Mouse (Mus musculus) hindbrain, embryonic 11.5 days (tissue): ENCODE measurements around the gene Smok2a. TPM values are rescaled to one million over a fixed set of nuclear protein-coding genes. Genes with fewer than 3 reads are reported as not detected.
"Not testable (repeated sequence)": the region's sequence is repeated elsewhere in the genome, so short reads cannot be mapped to it uniquely, and the experiment has no call there.

Source experiments
- ATAC-seq: fragments of 200-750 bp; cut with Nextera tagmentation; 2 replicates; pipeline ENCODE4 v1.8.0; 2017; ENCODE audit warnings: mild to moderate bottlenecking, moderate TSS enrichment, moderate library complexity; ENCODE audit not compliant: low FRiP score
- DNase-seq: peaks from one replicate; pipeline ENCODE4 v3.0.0-alpha.2; 2015; ENCODE audit warnings: low spot score
- H3K27ac ChIP-seq: fragments of 300-500 bp; sonication (generic); 2 replicates; pipeline ENCODE4 v1.5.1; 2014; ENCODE audit warnings: mild to moderate bottlenecking, low read depth, low read length
- H3K27me3 ChIP-seq: fragments of 300-500 bp; sonication (generic); 2 replicates; pipeline ENCODE4 v1.6.1; 2014; ENCODE audit warnings: mild to moderate bottlenecking, low read length, moderate library complexity, mixed read lengths; ENCODE audit not compliant: control insufficient read depth, insufficient read depth
- H3K36me3 ChIP-seq: fragments of 300-500 bp; sonication (generic); 2 replicates; pipeline ENCODE4 v1.6.1; 2014; ENCODE audit warnings: mild to moderate bottlenecking, low read length, moderate library complexity, mixed read lengths; ENCODE audit not compliant: control insufficient read depth, insufficient read depth
- H3K4me1 ChIP-seq: fragments of 300-500 bp; sonication (generic); replicated peaks from 2 replicates; pipeline ENCODE4 v1.6.1; 2014; ENCODE audit warnings: low read length, mixed read lengths; ENCODE audit not compliant: control insufficient read depth, insufficient read depth
- H3K4me2 ChIP-seq: fragments of 300-500 bp; sonication (generic); replicated peaks from 2 replicates; pipeline ENCODE4 v1.6.1; 2014; ENCODE audit warnings: mild to moderate bottlenecking, low read depth, low read length
- H3K4me3 ChIP-seq: fragments of 300-500 bp; sonication (generic); 2 replicates; pipeline ENCODE4 v1.5.1; 2014; ENCODE audit warnings: low read depth, low read length
- H3K9ac ChIP-seq: fragments of 300-500 bp; sonication (generic); 2 replicates; pipeline ENCODE4 v1.6.1; 2014; ENCODE audit warnings: low read depth, low read length
- H3K9me3 ChIP-seq: fragments of 300-500 bp; sonication (generic); 2 replicates; pipeline ENCODE4 v1.6.1; 2016; ENCODE audit warnings: low read length; ENCODE audit not compliant: control insufficient read depth
- WGBS: fragments of 180-500 bp; shearing (Covaris S2); extraction: QIAGEN DNeasy Blood & Tissue Kit; methylation state at CpG from one replicate; pipeline ENCODE4 v1.1.7; 2014; 5-methylcytosine and 5-hydroxymethylcytosine counted together
- polyA plus RNA-seq: library from polyadenylated mRNA; unstranded; fragments of >200 nt; fragmentation: Nextera tagmentation; extraction: Ambion mirVana; gene quantifications from 2 replicates; pipeline ENCODE4 v1.2.1, GENCODE M21; 2014

The Smok2a gene
- polyA plus RNA-seq = not detected in 2 replicates

- no peak within 1 kb of the TSS for H3K9ac ChIP-seq
- no peak within 1 kb of the TSS for H3K4me2 ChIP-seq
- no peak within 1 kb of the TSS for H3K27ac ChIP-seq
- no peaks in the 10 kb centered on the region for H3K4me1 ChIP-seq
- peaks cover 60% of the 10 kb centered on the region for H3K9me3 ChIP-seq
- WGBS = 89% methylated on average over 3 of the region's 3 CpGs
- no peak for DNase-seq
- no peaks in the 10 kb centered on the region for H3K36me3 ChIP-seq
- H3K4me3 ChIP-seq = no peak within 1 kb of the TSS
- H3K27me3 ChIP-seq = no peaks in the 10 kb centered on the region
- ATAC-seq = no peak
Measured at GRCm38 (mm10) chr17:13220888-13221287, at the start of gene Smok2a. Smok2a (plus strand) TSS chr17:13221188.

GRCm38 (mm10) chr17:13173578-13173977, 47.4 kb upstream of the Smok2a start:
- 90% methylated on average over 5 of the region's 6 CpGs for WGBS
- ATAC-seq, H3K27ac ChIP-seq, H3K36me3 ChIP-seq, H3K9ac ChIP-seq, H3K4me1 ChIP-seq, H3K4me2 ChIP-seq, DNase-seq, H3K4me3 ChIP-seq, H3K9me3 ChIP-seq, H3K27me3 ChIP-seq: not testable (repeated sequence)

DNA sequence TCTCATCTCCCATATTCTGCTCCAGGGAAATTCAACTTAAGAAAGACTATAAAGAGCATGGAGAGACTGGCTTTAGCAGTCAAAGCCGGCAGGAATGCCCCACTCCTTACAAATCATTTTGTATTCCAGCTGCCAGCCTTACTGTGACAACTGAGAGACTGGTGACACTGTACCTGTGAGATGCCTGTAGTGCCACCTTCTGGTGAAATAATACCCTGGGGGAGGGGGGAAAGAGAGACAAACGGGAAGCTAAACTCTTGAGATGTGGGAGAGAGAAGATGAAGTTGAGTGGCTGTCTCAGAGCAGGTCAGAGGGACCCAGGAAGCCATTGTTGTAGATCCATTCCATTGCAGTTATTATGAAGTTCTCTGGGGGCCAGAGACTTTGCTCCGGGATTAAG, 47.0 kb upstream of the Smok2a start:
- not testable (repeated sequence) for ATAC-seq, H3K27me3 ChIP-seq
- 57% methylated on average over 1 of the region's 3 CpGs for WGBS

GRCm38 (mm10) chr17:13175609-13176008, 45.4 kb upstream of the Smok2a start:
- not testable (repeated sequence) for H3K4me1 ChIP-seq, DNase-seq, ATAC-seq, H3K27me3 ChIP-seq, H3K27ac ChIP-seq, H3K4me3 ChIP-seq, H3K36me3 ChIP-seq, H3K9me3 ChIP-seq, H3K9ac ChIP-seq, H3K4me2 ChIP-seq
- WGBS = no CpG with 5 or more reads among the region's 1 CpGs

More for the DNA sequence above, 47.0 kb upstream of the Smok2a start:
- H3K4me1 ChIP-seq, H3K27ac ChIP-seq, H3K9me3 ChIP-seq, H3K4me2 ChIP-seq, H3K9ac ChIP-seq, H3K4me3 ChIP-seq, H3K36me3 ChIP-seq, DNase-seq: not testable (repeated sequence)

DNA sequence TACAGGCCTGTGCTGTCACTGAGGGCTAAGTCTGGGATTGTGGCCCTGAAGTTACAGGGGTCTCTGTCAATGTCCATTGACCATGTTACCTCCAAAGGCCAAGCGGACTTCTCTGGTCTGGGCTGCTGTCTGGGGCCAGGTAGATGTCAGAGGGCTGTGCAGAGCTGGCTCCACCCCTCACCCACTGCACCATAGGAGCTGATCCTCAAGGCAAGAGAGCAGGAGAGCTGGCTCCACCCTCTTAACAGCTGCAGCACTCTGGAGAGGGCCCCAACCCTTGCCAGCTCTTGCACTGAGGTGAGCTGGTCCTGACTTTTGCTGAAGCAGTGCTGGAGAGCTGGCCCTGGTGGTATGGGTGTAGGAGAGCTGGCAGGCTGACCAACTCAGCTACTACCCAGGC, 43.2 kb upstream of the Smok2a start:
- H3K9me3 ChIP-seq = peaks cover 19% of the 10 kb centered on the region
- not testable (repeated sequence) for H3K4me2 ChIP-seq, ATAC-seq, DNase-seq, H3K27me3 ChIP-seq, H3K4me1 ChIP-seq, H3K27ac ChIP-seq, H3K9ac ChIP-seq, H3K36me3 ChIP-seq, H3K4me3 ChIP-seq
- WGBS = 70% methylated on average over 1 of the region's 1 CpGs

GRCm38 (mm10) chr17:13179021-13179420, 42.0 kb upstream of the Smok2a start:
- DNase-seq, ATAC-seq, H3K4me3 ChIP-seq, H3K4me1 ChIP-seq, H3K27me3 ChIP-seq, H3K27ac ChIP-seq, H3K4me2 ChIP-seq, H3K36me3 ChIP-seq, H3K9ac ChIP-seq: not testable (repeated sequence)
- WGBS = 85% methylated on average over 4 of the region's 4 CpGs
- H3K9me3 ChIP-seq = peaks cover 19% of the 10 kb centered on the region

GRCm38 (mm10) chr17:13180491-13180890, 40.5 kb upstream of the Smok2a start:
- peaks cover 20% of the 10 kb centered on the region for H3K9me3 ChIP-seq
- not testable (repeated sequence) for ATAC-seq, H3K4me1 ChIP-seq, H3K4me3 ChIP-seq, H3K27ac ChIP-seq, H3K27me3 ChIP-seq, DNase-seq, H3K36me3 ChIP-seq, H3K4me2 ChIP-seq, H3K9ac ChIP-seq
- 94% methylated on average over 5 of the region's 5 CpGs for WGBS

DNA sequence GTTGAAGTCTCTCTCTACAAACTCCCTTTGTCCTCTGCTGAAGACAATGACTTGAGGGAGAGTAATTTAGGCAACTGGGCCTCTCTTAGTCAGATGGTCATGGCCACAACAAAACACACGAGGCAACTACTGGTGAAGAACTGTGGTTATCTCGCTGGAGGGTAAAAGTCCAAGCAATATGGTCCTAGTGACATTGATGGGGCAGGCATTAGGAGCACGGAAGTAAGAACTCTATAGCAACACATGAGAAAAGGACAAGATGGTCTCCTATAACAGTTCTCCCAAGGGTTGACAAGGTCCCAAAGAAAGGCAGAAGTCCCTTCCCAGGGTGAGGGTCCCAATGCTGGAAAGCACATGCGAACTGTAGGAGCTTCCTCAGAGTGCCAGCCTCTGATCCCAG, 38.3 kb upstream of the Smok2a start:
- DNase-seq, H3K9ac ChIP-seq, H3K36me3 ChIP-seq, H3K27me3 ChIP-seq, H3K4me1 ChIP-seq, H3K27ac ChIP-seq, ATAC-seq, H3K4me3 ChIP-seq, H3K4me2 ChIP-seq: not testable (repeated sequence)
- WGBS = 69% methylated on average over 2 of the region's 4 CpGs
- H3K9me3 ChIP-seq = peaks cover 31% of the 10 kb centered on the region

- H3K36me3 ChIP-seq, ATAC-seq, H3K27me3 ChIP-seq, H3K4me1 ChIP-seq, H3K4me3 ChIP-seq, H3K27ac ChIP-seq, H3K9ac ChIP-seq, H3K4me2 ChIP-seq, DNase-seq: not testable (repeated sequence)
- H3K9me3 ChIP-seq = peaks cover 35% of the 10 kb centered on the region
- WGBS = 93% methylated on average over 4 of the region's 5 CpGs
Measured at GRCm38 (mm10) chr17:13184514-13184913, 36.5 kb upstream of the Smok2a start.
